Mouse (Mus musculus) cerebellum, postnatal 36 days (tissue): ENCODE measurements around the gene Fam189a1.
A peak's percentile ranks its signal among the peaks of the same experiment; 100 is the strongest.

ENCODE experiments used
- DNase-seq, 2 experiments: peaks; one replicate each; pipeline ENCODE4 v3.0.0; 2021 to 2022; ENCODE audit warnings: mixed read lengths in 2 of 2

Gene Fam189a1

DNA sequence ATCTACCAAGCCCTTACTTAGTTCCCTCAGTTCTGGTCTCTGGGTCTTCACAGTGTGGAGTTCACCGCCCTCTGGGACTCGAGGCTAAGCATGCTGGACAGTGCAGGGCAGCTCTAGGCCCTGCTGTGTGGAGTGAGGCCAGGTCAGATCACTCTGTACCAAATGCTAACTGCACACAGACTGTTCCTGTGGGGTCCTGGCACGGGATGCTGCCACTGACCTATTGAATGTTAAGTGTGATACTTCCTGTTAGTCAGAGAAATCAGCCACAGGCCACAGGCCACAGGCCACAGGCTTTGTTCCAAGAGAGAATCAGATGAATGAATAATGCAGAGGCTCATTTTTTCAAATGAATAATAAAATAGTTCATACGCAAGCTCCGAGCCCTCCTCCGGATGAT, 112.1 kb downstream of the Fam189a1 start:
- peak; percentile 70 to 74 for DNase-seq

DNA sequence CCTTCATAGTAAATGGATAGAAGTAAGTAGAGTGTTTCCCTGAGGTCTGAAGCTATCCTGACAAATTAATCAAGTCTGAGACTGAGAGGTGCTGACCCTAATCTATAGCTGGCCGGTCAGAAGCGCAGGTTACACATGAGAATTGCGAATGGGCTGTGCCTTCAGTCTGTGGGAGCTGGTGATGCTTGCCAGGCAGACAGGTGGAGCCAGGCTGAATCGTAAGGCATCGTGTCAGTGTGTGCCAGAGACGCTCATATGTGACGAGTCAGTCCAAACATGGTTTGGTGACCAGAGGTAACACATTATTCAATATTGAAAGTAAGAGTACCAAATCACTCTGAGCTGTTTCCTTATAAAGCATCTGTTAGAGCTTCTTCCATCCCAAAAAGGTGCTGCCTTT, 115.3 kb downstream of the Fam189a1 start:
- DNase-seq: no peak

DNA sequence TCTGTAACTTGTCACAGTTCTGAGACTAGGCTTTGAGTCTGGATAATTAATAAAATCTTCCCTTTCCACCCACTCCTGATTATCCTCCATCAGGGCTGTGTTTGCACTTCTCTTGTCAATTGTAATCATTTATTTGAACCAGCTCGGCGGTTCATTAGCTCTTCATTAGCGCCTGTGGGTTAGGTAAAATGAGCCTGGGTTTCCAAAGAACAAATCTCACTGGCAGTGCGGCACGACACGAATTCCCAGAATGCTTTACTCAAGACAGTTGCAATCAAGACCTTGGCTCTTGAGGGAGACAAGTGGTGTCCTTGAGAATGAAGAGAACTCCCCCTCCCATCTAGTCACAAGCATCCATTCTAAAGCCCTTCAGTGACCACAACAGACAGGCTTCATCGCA, 124.6 kb downstream of the Fam189a1 start:
- DNase-seq: no peak

DNA sequence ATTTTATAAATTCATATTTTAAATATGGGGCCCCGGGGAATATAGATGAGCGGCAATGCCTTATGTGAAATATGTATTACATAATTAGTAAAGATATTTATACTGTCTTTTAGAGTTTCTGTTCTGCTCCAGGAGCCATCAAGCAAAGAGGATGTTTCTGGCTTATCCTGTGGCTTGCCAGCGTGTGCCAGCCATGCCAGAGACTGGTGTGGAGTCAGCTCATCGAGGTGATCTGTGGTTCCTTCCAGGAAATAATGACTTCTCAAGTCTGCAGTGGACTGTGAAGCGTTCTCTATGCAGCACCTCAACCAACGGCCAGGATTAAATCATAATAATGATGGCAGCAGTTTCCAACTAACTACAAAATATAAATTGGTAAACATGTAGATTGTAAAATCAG, 125.2 kb downstream of the Fam189a1 start:
- DNase-seq: no peak

DNA sequence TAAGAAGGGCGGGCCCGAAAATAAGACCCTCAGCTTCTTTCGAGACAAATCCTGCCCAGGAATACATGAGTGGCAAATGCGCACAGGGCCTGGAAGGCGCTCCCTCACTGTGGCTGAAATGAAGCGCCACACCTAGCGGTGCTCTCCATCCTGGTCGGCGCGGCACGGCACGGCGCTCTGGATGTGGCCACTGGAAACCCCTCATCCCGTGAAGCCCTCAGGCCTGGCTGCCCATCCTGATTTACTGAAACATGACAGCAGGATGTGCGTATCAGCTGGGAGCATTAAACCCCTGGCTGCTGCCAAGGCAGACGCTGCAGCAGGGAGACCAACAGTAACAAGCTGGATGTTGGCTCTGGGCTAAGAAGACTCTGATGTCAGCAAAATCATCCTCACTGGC, 126.4 kb downstream of the Fam189a1 start:
- DNase-seq: no peak

DNA sequence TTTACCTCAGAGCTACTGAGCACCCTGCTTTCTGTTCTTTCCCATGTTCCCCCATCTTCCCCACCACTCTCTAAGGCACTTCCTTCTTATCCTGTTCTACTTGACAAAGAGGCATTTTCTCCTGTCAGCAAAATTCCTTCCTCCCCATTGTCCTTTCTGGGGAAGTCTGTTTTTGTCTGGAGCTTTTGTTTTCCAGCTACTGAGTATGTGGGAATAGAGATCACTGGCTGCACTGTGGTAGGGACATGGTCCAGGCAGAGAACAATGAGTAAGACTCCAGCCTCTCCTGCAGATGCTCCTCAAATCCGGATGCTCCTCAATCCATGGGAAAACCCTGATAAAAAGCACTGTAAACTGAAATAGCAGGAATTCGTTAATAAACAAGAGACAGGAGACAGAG, 135.1 kb downstream of the Fam189a1 start:
- no peak for DNase-seq

DNA sequence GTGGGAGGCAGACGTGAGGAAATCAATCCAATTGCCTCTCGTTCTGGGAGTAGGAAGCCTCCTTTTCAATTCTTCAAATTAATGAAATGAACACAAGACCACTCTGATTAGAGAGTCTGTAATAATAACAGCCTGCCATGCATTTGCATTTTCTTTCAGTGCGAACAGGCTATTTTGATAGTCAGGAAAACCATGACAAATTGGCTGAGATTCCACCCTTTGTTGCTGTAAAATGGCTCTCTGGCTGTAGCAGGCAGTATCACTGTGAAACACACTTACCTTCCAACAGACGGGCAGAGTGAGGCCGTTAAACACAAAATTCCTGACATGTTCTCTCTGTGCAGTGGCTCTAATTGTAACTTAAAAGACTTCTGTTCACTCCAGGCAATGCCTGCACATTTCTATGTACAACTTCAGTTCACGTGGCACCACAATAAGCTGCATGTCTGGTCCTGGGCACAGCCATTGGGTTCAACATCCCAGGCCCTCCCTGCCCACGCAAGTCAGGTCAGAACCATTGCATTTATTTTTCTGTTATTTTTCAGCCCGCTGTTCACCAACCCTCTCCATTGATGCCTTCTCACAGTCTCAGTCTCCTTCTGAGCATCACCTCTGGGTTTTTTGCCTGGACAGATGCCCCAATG, 138.2 kb downstream of the Fam189a1 start:
- DNase-seq: no peak

DNA sequence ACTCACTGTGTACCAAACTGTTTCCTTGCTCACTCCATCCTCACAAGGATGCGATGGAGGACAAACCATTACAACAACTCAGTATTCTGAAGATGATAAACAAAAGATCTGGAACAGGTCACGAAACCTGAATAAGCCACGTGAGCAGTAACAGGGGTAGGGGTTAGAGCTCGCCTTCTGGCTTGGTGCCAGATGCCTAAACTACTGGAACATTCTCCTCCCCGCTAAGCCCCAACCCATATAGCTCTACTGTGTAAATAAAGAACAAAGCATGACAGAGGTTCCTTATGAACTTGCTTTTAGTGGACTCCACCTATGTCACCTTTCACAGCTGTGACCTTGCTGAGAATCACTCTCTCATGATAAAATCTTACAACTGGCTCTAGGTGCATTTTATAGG, 139.0 kb downstream of the Fam189a1 start:
- DNase-seq: no peak

DNA sequence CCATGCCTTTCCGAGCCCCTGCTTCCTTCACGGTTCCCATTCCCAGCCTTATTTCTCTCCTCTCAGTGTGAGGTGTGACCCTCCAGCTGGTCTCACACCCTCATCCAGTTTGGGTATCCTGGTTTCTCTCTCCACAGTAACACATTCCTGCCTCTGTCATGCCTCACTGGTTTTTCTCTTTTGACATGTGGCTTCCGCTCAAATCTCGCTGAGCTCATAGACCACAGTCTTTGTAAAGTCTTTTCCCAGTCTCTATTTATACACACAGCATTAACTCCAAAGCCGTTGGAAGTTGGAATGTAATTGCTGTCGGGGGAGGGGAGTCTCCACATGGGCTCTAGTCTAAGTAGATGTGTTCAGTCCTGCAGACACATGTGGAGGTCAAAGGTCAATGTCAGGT, 145.2 kb downstream of the Fam189a1 start:
- no peak for DNase-seq

DNA sequence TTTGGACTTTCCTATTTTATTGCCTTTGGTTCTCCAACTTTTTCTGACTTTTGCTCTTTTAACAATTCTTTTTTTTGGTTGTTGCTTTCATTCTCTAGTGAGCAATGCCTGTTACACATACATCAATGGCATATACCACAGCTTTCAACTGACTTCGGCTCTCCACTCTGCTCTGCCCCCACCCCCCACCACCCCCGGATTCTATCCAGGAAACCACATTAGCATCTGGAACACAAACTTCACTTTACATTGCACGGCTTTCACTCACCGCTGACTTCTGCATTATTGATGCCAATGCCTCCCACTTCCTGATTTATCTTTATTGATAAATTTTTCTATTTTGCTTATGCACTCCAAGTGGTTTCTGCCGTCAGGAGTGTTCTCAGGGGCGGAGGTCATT, 146.1 kb downstream of the Fam189a1 start:
- no peak for DNase-seq

DNA sequence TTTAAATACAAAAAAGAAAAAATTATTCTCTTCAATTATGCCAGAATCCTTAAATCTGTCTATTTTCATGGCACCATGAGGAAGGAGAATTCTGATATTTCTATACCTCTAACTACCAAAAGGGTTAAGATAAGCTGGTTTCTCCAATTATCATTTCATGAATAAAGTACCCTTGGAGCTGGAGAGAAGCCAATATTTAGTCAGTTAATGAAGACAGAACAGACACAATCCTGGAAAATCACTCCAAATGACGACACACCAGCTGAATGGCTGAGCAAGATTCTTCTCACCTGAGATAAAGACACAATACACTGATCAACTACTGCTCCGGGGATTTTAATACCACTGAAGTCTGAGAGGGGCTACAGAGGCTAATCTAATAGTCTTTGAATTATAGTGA, 150.6 kb downstream of the Fam189a1 start:
- DNase-seq: no peak

DNA sequence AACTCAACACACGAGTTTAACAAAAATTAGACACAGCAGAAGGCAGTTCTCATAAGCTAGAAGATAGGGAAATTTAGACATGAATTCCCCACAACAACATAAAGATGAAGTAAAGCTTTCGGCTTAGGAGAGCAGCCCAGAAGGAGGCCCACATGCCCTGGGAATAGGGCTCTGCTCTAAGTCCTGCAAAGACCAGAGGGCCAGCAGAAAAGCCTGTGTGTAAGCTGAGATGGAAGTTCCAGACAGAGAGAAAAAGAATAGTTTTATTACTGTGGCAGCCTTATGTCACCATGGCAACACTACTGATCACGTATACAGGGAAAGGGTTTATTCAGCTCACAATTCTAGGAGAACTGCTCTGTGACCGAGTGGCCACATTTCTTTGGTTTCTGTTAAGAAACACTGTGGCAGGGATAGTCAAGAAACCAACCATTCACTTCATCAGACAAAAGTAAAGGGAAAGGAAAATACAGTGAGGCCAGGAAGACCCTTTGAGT, 156.6 kb downstream of the Fam189a1 start:
- DNase-seq: no peak

DNA sequence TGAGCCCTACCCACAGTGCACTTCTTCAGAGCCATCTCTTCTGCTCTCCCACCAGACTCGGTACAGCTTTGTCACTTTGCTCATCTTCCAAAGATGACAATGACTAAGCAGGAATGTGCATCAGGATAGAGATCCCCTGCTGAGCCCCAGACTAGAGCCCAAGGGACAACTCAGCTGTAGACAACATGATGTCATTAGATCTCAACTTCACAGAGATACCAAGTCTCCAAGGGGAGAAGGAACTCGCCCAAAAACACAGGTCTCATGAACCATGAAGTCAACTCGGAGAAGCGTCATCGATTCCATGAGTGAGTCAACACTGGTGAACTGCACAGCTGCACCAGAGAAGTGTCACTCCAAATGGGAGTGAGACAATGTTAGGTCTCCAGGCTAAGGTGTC, 158.6 kb downstream of the Fam189a1 start:
- no peak for DNase-seq

DNA sequence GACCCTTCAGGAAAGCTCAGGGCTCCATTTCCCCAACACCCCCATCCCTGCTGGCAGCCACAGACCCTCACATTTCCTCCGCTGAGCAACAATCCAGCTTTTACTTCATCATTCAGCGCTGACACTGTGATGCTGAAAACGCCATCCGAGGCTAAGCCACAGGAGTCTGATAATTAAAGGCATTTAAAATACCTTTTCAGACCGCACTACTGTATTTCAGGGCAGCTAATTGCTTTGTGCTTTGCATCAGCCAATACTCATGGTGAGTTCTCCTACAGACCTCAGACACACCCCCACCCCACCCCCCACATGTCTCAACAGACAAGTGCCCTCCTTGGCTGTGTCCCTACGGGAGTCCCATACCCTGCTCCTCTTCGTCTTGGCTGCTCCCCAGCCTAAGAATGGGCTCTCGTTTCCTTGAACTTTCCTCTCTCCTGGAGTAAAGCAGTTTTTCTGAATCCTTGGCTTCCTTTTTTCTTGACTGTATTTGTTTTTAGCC, 160.4 kb downstream of the Fam189a1 start:
- DNase-seq: no peak

DNA sequence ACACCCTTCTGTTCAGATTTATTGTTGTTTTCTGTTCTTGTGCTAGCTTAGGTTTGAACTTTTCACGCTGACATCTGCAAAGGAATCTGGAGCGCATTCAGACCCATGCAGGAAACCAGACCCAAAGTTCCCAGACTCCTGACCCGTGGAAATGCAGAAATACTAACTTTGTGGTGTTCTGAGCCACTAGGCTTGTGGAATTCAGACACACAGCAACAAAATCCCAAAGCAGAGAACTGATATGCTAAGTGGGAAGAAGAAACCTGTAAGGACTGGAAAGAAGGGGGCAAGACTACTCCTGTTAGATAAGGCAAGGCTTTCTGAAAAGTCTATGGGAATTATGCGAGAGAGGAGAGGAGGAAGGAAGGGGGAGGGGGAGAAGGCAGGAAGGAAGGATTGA, 167.0 kb downstream of the Fam189a1 start:
- no peak for DNase-seq

DNA sequence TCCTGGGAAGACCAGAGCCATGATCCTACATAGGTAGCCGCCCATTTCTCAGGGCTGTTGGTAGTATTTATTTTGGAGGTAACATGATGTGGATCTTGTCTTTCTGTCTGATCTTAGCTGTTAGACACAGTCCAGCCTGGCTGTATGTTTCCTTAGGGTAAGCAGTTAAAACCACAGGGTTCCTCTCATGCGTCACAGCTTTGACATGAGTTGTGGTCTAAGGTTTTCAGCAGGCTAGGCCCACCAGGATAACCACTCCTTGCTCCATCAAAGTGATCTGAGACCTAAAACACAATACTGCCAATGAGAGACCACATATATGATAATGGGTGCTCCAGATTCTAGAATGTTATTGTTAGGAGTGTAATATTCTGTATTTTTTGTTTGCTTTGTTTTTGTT, 168.4 kb downstream of the Fam189a1 start:
- no peak for DNase-seq

DNA sequence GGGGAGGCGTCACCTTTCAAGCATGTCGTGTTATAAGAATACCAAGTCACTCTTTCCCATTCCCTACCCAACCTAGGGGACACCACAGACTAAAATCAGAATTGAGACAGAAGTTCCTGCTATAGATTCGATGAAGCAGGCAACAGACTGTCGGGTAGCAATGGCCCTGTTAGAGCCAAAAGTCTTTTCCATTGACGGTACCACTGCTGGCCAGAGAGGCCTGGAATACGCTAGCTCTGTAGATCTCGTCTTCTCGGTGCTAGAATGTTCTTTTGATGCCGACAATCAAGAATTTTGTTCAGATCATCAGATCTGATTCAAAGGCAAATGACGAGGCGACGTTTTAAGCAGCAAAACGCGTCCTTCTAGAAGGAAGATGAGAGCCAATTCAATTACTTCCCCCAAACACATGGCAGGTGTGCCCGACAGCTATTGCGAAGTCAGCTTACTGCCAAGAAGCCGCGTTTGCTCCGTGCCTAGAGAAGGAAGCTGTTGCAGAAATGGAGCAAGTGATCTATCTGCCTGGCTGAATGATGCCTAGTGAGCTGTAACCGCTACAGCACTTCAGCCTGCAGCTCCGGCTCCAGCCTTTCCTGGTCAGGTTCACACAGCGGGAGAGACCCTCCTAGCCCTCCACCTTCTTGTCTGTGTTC, 171.8 kb downstream of the Fam189a1 start:
- peak; percentile 14 to 18 for DNase-seq

DNA sequence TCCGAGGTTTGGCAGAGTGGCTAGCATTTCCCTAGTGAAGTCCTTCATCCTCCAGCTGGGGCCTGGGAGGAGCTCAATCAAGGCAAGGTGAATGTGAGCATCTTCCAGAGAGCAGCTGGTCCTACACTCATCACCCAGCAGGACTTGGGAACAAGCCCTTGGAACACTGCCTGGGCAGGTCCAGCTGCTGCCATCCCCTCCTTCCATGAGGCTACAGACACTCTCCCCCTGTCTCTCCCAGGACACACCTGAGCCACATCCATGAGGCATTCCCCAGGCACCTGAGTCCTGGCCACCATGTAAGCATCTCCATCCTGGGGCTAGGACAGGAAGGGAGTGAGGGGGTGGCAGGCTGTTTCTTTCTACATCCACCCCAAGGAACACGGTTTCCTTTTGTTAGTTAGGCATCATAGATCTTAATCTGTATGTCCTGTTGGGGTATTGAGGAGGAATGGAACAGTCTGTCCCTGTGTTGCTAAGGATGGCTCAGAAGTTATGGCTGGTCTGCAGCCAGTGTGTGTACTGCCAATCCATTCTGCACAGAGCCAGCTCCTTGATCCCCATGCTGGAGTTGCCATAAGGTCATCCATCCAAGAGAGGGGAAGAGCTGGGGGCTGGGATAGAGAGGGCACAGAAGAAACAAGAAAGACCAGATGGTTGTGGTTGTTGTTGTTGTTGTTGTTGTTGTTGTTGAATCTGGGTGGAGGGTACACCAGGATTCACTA, 174.7 kb downstream of the Fam189a1 start:
- no peak for DNase-seq

DNA sequence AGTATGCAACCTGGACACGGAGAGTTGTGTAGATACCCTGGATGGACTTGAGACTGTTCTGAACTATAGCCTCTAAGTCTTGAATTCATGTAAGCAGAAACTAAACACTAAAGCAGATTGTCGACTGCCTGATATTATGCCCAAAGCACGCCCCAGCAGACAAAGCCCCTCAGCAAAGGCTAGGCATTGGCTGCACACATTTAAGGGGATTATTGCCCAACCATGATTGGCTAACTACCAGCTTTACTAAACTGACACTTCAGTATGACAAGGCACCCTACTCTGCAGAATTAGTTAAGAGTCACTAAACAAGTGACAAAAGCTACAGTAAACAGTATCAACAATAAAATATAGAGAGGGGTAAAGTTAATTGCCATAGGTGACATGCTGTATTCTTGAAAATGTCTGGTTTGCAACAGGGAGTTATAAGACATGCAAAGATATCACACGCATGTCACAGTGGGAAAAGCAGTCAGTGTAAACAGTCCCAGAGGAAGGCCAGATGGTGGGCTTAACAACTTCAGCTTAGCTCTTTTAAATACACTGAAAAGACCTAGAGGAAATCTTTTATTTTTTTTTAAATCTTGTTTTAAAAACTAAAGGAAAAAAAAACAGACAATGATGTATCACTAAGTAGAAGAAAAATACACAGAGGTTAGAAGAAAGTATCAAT, 182.6 kb downstream of the Fam189a1 start:
- DNase-seq: no peak

DNA sequence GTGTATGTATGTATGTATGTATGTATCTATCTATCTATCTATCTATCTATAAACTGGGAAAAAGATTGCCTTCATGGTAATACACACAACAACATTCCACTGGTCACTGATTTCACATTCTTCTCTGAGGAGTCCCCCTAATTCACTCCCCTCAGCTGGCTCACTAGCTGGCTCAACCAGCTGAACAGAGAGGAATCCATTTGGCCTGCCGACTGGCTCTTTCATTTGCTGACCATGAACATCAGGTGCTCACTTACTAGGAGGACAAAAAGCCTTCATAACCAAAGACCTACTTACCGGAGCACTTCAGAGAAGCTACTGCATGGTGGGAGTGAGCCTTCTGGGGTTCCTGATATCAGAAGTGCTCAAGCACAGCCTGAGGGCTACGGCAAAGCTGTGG, 194.2 kb downstream of the Fam189a1 start:
- DNase-seq: no peak

DNA sequence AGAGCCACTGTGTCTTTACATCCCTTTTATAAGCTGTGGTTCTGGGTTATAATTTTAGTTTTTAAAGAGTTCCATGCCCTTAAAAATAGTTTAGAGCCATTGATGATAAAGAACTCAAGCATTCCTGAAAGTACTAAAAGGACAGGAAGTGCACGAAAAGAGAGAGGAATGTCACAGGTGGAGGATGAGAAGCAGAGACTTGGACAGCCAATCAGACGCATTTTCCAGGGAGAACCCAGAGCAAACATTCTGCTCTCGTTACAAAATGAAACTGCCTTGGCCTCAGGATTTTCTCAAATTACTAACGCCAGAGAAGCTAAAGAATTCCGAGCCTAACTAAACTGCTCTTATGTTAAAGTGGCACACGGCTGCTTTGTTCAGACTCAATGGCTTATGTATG, 197.3 kb downstream of the Fam189a1 start:
- DNase-seq: no peak

DNA sequence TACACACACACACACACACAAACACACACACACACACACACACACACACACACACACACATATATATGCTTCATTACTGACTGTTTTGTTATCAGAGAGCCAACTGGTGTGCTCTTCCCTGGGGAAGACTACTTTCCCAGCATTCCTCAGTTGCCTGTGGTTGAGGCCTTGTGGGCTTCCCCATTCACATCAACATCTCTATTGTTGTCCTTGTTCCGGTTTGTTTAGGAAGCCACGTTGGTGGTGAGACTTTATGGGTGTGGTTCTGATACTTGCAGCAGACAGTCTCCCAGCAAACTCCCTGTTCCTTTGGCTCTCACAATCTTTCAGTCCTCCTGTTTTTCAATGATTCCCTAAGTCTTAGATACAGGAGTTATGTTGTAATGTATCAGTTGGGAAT, 204.2 kb downstream of the Fam189a1 start:
- DNase-seq: no peak

DNA sequence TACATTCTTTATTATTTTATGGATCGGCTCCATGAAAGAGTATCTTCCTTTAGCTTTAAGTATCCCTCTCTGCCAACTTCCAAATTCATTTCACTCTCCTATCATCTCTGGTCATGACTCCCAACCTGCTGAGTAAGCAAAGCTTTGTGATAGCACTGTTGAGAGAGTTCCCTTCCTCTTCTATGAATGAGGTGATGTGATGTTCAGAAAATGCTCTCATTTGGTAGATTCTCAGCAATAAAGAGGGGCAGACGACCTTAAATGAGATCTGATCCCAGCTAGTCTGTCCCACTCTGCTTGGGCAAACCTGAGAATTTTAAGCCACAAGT, 205.6 kb downstream of the Fam189a1 start:
- DNase-seq: no peak
